Mouse (Mus musculus): ENCODE results near the gene Lrrc4. TPM values are rescaled to one million over a fixed set of nuclear protein-coding genes. Genes with fewer than 3 reads are reported as not detected.

Gene Lrrc4
- polyA plus RNA-seq, 1 experiment = 0.72 TPM

- TF ChIP-seq POLR2A (IDR thresholded peaks at IDR 0.05; ENCODE audit: insufficient read depth, low read length) = no peak
- TF ChIP-seq EP300 (IDR thresholded peaks at IDR 0.05; ENCODE audit: insufficient read depth, low read depth, low read length) = no peak
- no peak for TF ChIP-seq CTCF (IDR thresholded peaks at IDR 0.05; ENCODE audit: low read depth, low read length)
- no peaks in the 10 kb centered on the region for H3K27me3 ChIP-seq (ENCODE audit: control insufficient read depth, insufficient read depth, low read length, poor library complexity, severe bottlenecking)
- no peak overlapping the region for H3K9ac ChIP-seq (ENCODE audit: low read depth, poor library complexity, severe bottlenecking)
- no peak overlapping the region for H3K27ac ChIP-seq (ENCODE audit: insufficient read depth, low read length)
- H3K36me3 ChIP-seq (ENCODE audit: control insufficient read depth, insufficient read depth, low read length, poor library complexity, severe bottlenecking) = no peaks in the 10 kb centered on the region
- no peaks in the 10 kb centered on the region for H3K9me3 ChIP-seq (replicated peaks; ENCODE audit: control insufficient read depth, insufficient read depth, low read length, poor library complexity, severe bottlenecking)
- H3K4me1 ChIP-seq (ENCODE audit: control insufficient read depth, insufficient read depth, low read length) = no peaks in the 10 kb centered on the region
- no peak overlapping the region for H3K4me3 ChIP-seq (ENCODE audit: low read depth, low read length)
These were observed 21.6 kb upstream of the Lrrc4 start for GRCm38 (mm10) chr6:28853164-28853563.

DNA sequence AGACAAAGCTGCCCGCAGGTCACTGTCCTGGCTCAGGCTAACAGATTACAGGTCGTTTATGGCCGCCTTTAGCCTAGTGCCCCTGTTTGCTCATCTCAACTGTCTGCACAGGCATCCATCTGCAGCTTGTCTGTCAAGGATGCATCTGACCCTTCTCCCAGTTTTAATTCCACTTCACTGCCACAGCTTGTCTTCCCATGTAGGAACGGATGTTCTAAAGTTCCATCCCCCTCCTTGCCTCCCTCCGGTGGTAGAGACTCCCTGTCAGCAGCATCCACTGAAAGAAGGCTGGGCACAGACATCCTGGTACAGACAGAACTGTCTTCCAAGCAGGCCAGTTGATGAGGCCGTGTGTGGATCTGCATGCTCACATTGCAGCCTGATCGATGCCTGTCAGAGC, 20.8 kb upstream of the Lrrc4 start:
- Histone ChIP-seq H3K4me3 (ENCODE audit: low read depth, low read length) (no peak overlapping the region), H3K27me3 (ENCODE audit: control insufficient read depth, insufficient read depth, low read length, poor library complexity, severe bottlenecking) (no peaks in the 10 kb centered on the region), H3K9ac (ENCODE audit: low read depth, poor library complexity, severe bottlenecking) (no peak overlapping the region), H3K4me1 (ENCODE audit: control insufficient read depth, insufficient read depth, low read length) (no peaks in the 10 kb centered on the region), H3K27ac (ENCODE audit: insufficient read depth, low read length) (no peak overlapping the region), H3K9me3 (replicated peaks; ENCODE audit: control insufficient read depth, insufficient read depth, low read length, poor library complexity, severe bottlenecking) (no peaks in the 10 kb centered on the region), H3K36me3 (ENCODE audit: control insufficient read depth, insufficient read depth, low read length, poor library complexity, severe bottlenecking) (no peaks in the 10 kb centered on the region)
- TF ChIP-seq CTCF (IDR thresholded peaks at IDR 0.05; ENCODE audit: low read depth, low read length) (no peak), EP300 (IDR thresholded peaks at IDR 0.05; ENCODE audit: insufficient read depth, low read depth, low read length) (no peak), POLR2A (IDR thresholded peaks at IDR 0.05; ENCODE audit: insufficient read depth, low read length) (no peak)

GRCm38 (mm10) chr6:28850326-28850900, 18.9 kb upstream of the Lrrc4 start:
- H3K36me3 ChIP-seq (ENCODE audit: control insufficient read depth, insufficient read depth, low read length, poor library complexity, severe bottlenecking) = no peaks in the 10 kb centered on the region
- H3K27me3 ChIP-seq (ENCODE audit: control insufficient read depth, insufficient read depth, low read length, poor library complexity, severe bottlenecking) = no peaks in the 10 kb centered on the region
- H3K4me3 ChIP-seq (ENCODE audit: low read depth, low read length) = no peak overlapping the region
- H3K9me3 ChIP-seq (replicated peaks; ENCODE audit: control insufficient read depth, insufficient read depth, low read length, poor library complexity, severe bottlenecking) = no peaks in the 10 kb centered on the region
- H3K4me1 ChIP-seq (ENCODE audit: control insufficient read depth, insufficient read depth, low read length) = no peaks in the 10 kb centered on the region
- TF ChIP-seq CTCF (IDR thresholded peaks at IDR 0.05; ENCODE audit: low read depth, low read length) (no peak), POLR2A (IDR thresholded peaks at IDR 0.05; ENCODE audit: insufficient read depth, low read length) (no peak), EP300 (IDR thresholded peaks at IDR 0.05; ENCODE audit: insufficient read depth, low read depth, low read length) (no peak)
- H3K27ac ChIP-seq (ENCODE audit: insufficient read depth, low read length) = no peak overlapping the region
- no peak overlapping the region for H3K9ac ChIP-seq (ENCODE audit: low read depth, poor library complexity, severe bottlenecking)

DNA sequence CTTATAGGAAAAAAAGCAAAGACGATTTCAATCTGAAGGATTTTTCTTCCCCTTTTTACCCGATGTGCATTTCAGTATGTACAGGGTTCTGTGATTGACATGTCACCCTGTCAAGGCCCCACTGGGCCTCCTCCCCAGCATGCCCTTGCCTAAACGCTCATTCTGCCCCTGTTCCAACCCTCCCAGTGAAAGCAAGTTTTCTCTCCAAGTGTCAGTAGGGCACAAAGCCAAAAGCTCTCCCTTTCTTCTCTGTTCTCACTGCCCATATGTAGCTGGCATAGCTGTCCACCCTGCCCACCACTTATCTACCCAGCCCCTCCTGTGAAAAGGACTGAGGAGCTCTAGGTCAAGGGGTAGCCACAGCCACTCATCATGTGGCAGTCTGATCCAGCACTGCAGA, 17.8 kb upstream of the Lrrc4 start:
- no peak overlapping the region for H3K9ac ChIP-seq (ENCODE audit: low read depth, poor library complexity, severe bottlenecking)
- H3K27me3 ChIP-seq (ENCODE audit: control insufficient read depth, insufficient read depth, low read length, poor library complexity, severe bottlenecking) = no peaks in the 10 kb centered on the region
- H3K4me1 ChIP-seq (ENCODE audit: control insufficient read depth, insufficient read depth, low read length) = no peaks in the 10 kb centered on the region
- no peak overlapping the region for H3K4me3 ChIP-seq (ENCODE audit: low read depth, low read length)
- TF ChIP-seq CTCF (IDR thresholded peaks at IDR 0.05; ENCODE audit: low read depth, low read length) (no peak), POLR2A (IDR thresholded peaks at IDR 0.05; ENCODE audit: insufficient read depth, low read length) (no peak), EP300 (IDR thresholded peaks at IDR 0.05; ENCODE audit: insufficient read depth, low read depth, low read length) (no peak)
- H3K36me3 ChIP-seq (ENCODE audit: control insufficient read depth, insufficient read depth, low read length, poor library complexity, severe bottlenecking) = no peaks in the 10 kb centered on the region
- H3K9me3 ChIP-seq (replicated peaks; ENCODE audit: control insufficient read depth, insufficient read depth, low read length, poor library complexity, severe bottlenecking) = no peaks in the 10 kb centered on the region
- H3K27ac ChIP-seq (ENCODE audit: insufficient read depth, low read length) = no peak overlapping the region

DNA sequence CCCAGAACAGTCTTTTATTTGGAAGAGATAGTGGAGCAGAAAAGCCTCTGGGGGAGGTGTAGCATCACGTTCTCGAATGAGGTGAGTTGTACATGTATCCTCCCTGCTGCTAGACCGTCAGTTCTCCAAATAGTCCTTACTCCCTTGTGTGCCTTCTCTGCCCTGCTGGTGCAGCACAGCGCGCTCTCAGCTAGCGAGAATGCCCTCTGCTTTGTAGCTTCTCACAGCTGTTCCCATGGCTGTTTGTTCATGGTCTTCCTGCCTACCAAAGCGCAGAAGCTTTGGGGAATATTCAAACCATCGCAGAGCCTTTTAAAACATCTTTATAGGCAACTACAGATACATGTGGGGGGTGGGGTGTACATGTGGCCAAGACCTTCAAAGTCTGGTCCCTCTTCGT, 17.3 kb upstream of the Lrrc4 start:
- no peak overlapping the region for H3K27ac ChIP-seq (ENCODE audit: insufficient read depth, low read length)
- H3K9me3 ChIP-seq (replicated peaks; ENCODE audit: control insufficient read depth, insufficient read depth, low read length, poor library complexity, severe bottlenecking) = no peaks in the 10 kb centered on the region
- H3K9ac ChIP-seq (ENCODE audit: low read depth, poor library complexity, severe bottlenecking) = no peak overlapping the region
- TF ChIP-seq EP300 (IDR thresholded peaks at IDR 0.05; ENCODE audit: insufficient read depth, low read depth, low read length) = no peak
- no peak for TF ChIP-seq CTCF (IDR thresholded peaks at IDR 0.05; ENCODE audit: low read depth, low read length)
- TF ChIP-seq POLR2A (IDR thresholded peaks at IDR 0.05; ENCODE audit: insufficient read depth, low read length) = no peak
- H3K27me3 ChIP-seq (ENCODE audit: control insufficient read depth, insufficient read depth, low read length, poor library complexity, severe bottlenecking) = no peaks in the 10 kb centered on the region
- no peak overlapping the region for H3K4me3 ChIP-seq (ENCODE audit: low read depth, low read length)
- no peaks in the 10 kb centered on the region for H3K4me1 ChIP-seq (ENCODE audit: control insufficient read depth, insufficient read depth, low read length)
- H3K36me3 ChIP-seq (ENCODE audit: control insufficient read depth, insufficient read depth, low read length, poor library complexity, severe bottlenecking) = no peaks in the 10 kb centered on the region

- H3K27me3 ChIP-seq (ENCODE audit: control insufficient read depth, insufficient read depth, low read length, poor library complexity, severe bottlenecking) = no peaks in the 10 kb centered on the region
- no peaks in the 10 kb centered on the region for H3K4me1 ChIP-seq (ENCODE audit: control insufficient read depth, insufficient read depth, low read length)
- H3K27ac ChIP-seq (ENCODE audit: insufficient read depth, low read length) = no peak overlapping the region
- no peaks in the 10 kb centered on the region for H3K36me3 ChIP-seq (ENCODE audit: control insufficient read depth, insufficient read depth, low read length, poor library complexity, severe bottlenecking)
- H3K4me3 ChIP-seq (ENCODE audit: low read depth, low read length) = no peak overlapping the region
- H3K9me3 ChIP-seq (replicated peaks; ENCODE audit: control insufficient read depth, insufficient read depth, low read length, poor library complexity, severe bottlenecking) = no peaks in the 10 kb centered on the region
- TF ChIP-seq EP300 (IDR thresholded peaks at IDR 0.05; ENCODE audit: insufficient read depth, low read depth, low read length) (no peak), POLR2A (IDR thresholded peaks at IDR 0.05; ENCODE audit: insufficient read depth, low read length) (no peak), CTCF (IDR thresholded peaks at IDR 0.05; ENCODE audit: low read depth, low read length) (no peak)
- no peak overlapping the region for H3K9ac ChIP-seq (ENCODE audit: low read depth, poor library complexity, severe bottlenecking)
These were observed 16.8 kb upstream of the Lrrc4 start for GRCm38 (mm10) chr6:28848285-28848794.

All from ES-Bruce4 (cell line).